Mouse (Mus musculus): ENCODE results near the gene Rps11.
"Not testable (repeated sequence)": the region's sequence is repeated elsewhere in the genome, so short reads cannot be mapped to it uniquely, and the experiment has no call there.

The Rps11 gene

DNA sequence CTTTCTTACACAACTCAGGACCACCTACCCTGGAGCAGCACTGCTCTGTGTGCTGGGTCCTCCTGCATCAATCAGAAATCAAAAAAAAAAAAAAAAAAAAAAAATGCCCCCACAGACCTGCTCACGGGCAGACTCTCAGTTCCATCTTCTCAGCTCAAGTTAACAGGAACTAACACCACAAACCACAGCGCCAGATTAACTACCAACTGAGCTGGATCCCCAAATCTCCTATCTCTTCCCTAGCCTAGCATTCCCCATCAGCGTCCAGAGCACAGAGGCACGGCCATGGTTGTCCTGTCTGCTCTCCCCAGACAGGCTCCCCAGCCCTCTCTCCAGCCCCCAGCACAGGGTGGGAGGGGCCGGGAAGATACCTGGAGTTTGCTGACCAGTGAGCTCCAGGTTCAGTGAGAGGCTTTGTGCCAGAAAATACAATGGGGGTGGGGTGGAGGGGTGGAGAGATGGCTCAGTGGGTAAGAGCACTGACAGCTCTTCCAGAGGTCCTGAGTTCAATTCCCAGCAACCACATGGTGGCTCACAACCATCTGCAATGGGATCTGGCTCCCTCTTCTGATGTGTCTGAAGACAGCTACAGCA lies 17.1 kb downstream of the Rps11 start:
- DNase-seq = no peak

DNA sequence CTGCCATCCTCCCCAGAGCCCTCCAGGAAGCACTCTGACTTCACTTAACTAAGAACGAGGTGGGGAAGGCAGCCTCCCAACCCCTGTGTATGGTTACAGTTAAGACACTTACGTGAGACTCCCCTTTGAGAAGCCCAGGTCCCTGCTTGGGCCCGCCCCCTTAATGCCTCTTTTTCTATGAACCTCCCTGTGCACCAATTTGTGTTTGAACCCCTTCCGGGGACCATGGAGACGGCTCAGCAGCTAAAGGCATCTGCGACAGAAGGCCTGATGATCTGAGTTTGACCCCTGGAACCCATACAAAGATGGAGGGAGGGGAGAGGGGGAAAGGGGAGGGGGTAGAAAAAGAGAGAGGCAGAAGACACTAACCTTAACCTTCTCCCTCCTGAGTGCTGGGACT lies 17.8 kb downstream of the Rps11 start:
- DNase-seq = no peak

DNA sequence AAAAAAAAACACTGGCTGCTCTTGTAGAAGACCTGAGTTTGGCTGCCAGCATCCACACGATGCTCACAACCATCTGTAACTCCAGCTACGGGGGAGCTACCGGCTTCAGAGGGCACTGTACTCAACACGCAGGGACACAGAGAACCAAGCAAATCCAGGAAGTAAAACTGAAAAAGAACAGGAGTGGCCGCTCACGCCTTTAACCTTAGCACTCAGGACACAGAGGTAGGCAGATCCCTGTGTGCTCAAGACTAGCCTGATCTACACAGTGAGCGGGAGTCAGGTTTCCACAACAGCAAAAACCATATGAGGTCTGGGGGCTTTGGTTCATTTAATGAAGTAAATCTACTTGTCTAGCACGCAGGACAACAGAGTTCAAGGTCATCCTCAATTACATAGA lies 18.7 kb downstream of the Rps11 start:
- DNase-seq = no peak

DNA sequence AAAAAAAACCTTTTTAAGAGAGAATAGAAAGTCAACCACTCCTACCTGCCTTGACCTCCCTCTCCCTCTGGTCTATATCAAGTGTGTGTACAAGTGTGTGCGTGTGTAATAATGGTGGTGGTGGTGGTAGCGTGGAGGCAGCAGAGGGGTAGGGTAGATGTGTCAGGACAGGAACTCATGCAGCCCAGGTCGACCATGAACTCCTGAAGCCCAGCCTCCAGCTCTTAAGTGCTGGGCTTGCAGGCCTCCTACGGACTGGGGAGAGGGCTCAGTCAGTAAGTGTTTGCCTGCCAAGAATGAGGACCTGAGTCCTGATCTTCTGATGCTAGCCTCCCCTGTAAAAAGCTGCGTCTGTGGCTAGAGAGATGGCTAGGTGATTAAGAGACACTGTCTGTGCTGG lies 19.3 kb downstream of the Rps11 start:
- DNase-seq = no peak

DNA sequence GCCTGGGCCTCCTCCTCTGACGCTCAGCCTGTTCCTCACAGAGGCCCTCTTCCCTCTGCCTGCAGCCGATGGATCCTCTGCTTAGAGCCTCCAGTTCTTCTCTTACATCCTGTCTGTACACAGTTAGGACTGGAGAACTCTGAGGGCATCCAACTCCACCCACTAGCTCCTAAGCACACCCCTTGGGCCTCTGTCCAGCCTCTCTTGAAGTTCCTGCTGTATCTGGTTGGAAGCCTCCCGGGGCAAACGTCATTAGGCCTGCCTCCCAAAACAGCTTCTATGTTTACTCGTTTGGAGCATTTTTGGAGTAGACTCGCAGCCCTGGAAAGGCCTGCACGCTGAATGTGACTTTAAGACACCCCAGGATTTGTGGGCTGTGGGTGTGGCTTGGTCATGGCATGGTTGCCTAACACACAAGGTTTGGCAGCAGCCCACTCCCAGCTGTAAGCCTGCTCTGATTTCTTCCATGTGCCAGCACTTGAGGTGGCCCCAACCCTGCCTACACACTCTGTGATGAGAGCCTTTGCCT lies 20.5 kb downstream of the Rps11 start, which contains the start of gene Fcgrt:
Gene Fcgrt (minus strand): TSS at position 200 of the 529 bp plus-strand sequence.
- DNase-seq = no peak

DNA sequence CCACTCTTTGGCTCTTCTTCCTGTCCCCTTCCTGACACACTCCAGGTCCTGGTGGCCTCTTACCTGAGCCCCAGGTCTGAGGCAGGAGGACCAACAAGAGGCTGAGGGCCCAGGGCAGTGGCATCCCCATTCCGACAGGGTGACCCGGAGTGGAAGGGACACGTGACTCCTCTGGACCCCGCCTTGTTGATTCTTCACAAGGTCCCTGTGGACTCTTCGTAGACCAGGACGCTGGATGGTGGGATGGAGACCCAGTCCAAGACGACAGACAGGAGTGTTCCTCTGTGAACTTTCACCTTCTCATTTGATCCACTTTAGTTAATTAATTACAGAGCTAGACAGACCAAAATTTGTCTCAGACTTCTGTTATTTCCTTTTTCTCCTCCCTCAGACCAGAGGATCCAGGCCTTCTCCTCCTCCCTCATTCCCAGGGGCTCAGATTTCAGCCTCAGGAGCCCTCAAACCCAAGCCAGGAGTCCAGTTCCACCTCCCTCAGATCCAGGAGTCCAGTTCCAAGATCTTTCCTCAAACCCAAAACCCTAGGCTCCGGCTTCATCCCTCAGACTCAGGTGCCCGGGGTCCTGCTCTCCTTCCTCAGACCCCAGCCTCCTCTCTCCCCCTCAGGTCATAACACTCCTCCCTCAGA lies 21.2 kb downstream of the Rps11 start:
- no peak for DNase-seq

DNA sequence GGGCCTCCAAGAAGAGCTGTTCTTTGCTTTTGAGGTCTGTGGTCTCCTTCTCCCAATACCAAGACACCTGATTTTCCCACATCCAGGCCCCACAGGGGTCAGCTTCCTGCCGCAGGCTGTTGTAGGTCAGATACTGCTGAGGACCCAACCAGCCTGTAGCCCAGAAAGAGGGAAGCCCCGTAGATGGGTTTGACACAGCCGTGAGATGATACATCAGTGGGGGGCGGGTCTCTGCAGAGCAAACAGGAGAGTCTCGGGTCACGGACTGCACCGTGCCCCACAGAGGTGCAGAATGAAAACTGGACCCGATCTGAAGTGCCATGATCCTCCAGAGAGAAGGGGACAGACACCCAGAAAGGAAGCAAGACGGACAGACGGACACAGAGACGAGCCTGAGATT lies 21.8 kb downstream of the Rps11 start:
- DNase-seq = no peak

- DNase-seq = no peak
These were observed 24.2 kb downstream of the Rps11 start for GRCm38 (mm10) chr7:45100046-45100445.

- peak; percentile 48 to 51 for DNase-seq
These were observed 25.5 kb downstream of the Rps11 start for GRCm38 (mm10) chr7:45098541-45099240.

DNA sequence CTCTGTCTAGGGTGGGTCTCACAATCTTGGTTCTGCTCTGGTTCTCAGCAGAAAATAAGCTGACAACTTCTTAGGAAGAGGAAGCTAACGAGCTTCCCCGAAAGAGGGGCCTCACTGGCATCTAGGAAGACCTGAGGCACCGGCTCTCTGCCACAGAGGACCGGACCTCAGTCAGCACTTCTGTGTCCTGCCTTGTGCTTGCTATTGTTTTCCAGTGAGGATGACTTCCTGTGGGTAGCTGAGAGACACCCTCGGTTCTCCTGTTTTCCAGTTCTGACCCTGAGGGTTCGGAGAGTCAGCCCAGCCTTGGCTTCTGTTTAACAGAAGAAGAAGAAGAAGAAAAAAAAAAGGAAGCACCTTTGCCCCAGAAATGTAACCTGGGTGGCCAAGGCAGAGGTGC lies 26.8 kb downstream of the Rps11 start:
- no peak for DNase-seq

DNA sequence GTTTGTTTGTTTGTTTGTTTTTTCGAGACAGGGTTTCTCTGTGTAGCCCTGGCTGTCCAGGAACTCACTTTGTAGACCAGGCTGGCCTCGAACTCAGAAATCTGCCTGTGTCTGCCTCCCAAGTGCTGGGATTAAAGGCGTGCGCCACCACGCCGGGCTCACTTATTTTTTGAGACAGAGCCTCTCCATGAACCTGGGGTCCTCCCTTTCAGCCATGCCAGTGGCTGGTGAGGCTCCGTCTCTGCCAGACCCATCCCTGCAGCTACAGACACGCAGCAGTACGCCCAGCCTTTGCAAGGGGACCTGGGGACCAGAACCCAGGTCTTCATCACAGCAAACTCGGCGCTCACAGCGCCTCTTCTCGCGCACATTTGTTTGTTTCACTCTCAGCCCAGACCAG lies 28.3 kb downstream of the Rps11 start:
- DNase-seq = not testable (repeated sequence)

GRCm38 (mm10) chr7:45095367-45095766 lies 28.9 kb downstream of the Rps11 start:
- no peak for DNase-seq

GRCm38 (mm10) chr7:45094121-45094520 lies 30.1 kb downstream of the Rps11 start:
- no peak for DNase-seq

DNA sequence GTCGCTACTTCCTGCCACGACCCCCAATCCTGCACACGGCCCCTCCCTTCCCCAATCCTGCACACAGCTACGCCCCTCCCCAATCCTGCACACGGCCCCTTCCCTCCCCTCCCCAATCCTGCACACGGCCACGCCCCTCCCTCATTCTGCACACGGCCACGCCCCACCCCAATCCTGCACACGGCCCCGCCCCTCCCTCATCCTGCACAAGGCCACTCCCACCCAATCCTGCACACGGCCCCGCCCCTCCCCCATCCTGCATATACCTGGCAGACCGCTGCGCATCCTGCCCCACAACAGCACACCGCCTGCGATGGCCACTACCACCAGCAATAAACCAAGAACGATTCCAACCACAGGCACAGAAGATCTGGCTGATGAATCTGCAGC lies 30.7 kb downstream of the Rps11 start:
- DNase-seq = no peak

- DNase-seq = no peak
These were observed 31.3 kb downstream of the Rps11 start for GRCm38 (mm10) chr7:45092828-45093515.

GRCm38 (mm10) chr7:45092048-45092447 lies 32.2 kb downstream of the Rps11 start, which contains the start of gene Rcn3:
TSS of gene Rcn3 (minus strand) at chr7:45092221.
- DNase-seq = peak in 1 of 2 experiments; percentile 12

- peak; percentile 18 to 37 for DNase-seq
These were observed 32.9 kb downstream of the Rps11 start for GRCm38 (mm10) chr7:45091001-45091990.

DNA sequence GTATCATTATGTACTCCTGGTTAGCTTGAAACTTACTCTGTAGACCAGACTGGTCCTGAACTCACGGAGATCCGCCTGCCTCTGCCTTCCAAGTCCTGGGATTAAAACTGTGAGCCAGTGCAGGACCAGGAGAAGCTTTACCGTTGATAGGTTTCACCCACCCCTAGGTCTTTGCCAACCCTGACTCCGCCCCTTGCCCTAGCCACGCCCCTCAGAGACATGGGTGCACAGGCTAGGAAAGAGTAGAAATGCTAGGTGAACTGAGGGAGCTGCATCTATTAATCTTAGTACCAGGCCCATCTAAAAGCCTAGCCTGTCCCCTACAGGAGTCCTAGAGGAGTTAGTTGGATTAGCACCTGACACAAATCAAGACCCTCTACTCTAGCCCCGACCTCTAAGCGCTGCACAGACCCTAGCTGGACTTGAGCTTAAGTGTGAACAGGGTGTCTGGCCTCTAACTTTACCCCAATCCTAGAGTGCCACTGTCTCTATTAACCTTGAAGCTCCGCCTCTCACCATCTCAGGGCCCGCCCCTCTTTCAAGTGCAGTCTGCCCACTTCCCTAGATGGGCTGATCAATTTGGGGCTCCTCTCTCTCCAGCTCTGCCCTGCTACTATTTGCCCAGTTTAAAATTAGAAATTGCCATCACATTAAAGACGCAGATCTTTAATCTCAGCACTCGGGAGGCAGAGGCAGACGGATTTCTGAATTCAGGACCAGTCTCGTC lies 33.8 kb downstream of the Rps11 start:
- peak; percentile 56 to 62 for DNase-seq

DNA sequence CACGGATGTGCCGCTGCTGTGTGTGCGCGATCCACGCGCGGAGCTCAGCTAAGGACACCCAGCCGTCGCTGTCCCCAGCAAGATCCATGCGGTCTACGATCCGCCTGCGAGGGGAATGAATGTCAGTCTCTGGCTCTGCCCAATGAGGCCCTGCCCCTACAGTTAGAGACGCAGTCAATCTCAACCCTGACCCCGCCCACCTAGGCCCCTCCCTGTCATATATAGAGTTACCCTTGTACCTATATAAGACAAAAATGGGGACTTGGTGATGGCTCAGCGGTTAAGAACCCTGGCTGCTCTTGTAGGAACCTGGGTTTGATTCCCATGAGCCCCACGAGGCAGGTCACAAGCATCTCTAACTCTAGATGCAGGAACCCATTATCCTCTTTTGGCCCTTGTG lies 35.6 kb downstream of the Rps11 start:
- no peak for DNase-seq

DNA sequence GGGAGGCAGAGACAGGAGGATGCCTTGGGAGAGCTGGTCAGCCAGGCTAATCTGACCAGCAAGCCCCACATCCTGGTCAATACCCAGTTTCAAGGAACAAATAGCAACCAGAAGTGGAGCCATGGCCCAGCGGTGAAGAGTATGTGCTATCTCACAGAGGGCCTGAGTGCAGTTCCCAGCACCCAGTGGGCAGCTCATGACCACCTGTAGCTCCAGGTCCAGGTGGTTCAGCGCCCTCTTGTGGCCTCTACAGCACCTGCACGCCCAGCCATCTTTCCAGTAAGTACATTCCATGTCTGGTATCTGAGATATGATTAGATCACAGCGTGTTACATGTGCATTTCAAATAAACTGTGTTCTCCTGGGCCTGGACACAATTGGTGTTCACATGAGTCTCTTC lies 38.2 kb downstream of the Rps11 start:
- DNase-seq = peak in 1 of 2 experiments; percentile 19

- no peak for DNase-seq
These were observed 40.8 kb downstream of the Rps11 start for GRCm38 (mm10) chr7:45083300-45083890.

Data from B cell, adult 2 months (primary cell).